Mouse (Mus musculus) limb, embryonic 15.5 days (tissue): ENCODE measurements at regions not wholly inside any gene's neighbourhood (a gene's known extent, or its start where the extent isn't known, plus 50 kb on each side); places are given as distances from the start of the nearest gene placed in this dataset.

Experiments used
- ATAC-seq: fragments of 200-750 bp; cut with Nextera tagmentation; 2 replicates; pipeline ENCODE4 v1.8.0; 2017; ENCODE audit warnings: low read depth, moderate TSS enrichment; ENCODE audit not compliant: insufficient number of reproducible peaks, low FRiP score, low TSS enrichment
- H3K27ac ChIP-seq: fragments of 300-500 bp; sonication (generic); 2 replicates; pipeline ENCODE4 v1.5.1; 2015; ENCODE audit warnings: moderate library complexity, mild to moderate bottlenecking, inconsistent platforms
- H3K27me3 ChIP-seq: fragments of 300-500 bp; sonication (generic); 2 replicates; pipeline ENCODE4 v1.6.1; 2015; ENCODE audit warnings: inconsistent platforms
- H3K36me3 ChIP-seq: fragments of 300-500 bp; sonication (generic); 2 replicates; pipeline ENCODE4 v1.6.1; 2015; ENCODE audit warnings: inconsistent platforms
- H3K4me1 ChIP-seq: fragments of 300-500 bp; sonication (generic); 2 replicates; pipeline ENCODE4 v1.6.1; 2015; ENCODE audit warnings: inconsistent platforms
- H3K4me2 ChIP-seq: fragments of 300-500 bp; sonication (generic); 2 replicates; pipeline ENCODE4 v1.6.1; 2015; ENCODE audit warnings: mild to moderate bottlenecking, inconsistent platforms
- H3K4me3 ChIP-seq: fragments of 300-500 bp; sonication (generic); 2 replicates; pipeline ENCODE4 v1.5.1; 2015; ENCODE audit warnings: mild to moderate bottlenecking, inconsistent platforms
- H3K9ac ChIP-seq: fragments of 300-500 bp; sonication (generic); 2 replicates; pipeline ENCODE4 v1.6.1; 2015; ENCODE audit warnings: inconsistent platforms
- H3K9me3 ChIP-seq: fragments of 300-500 bp; sonication (generic); 2 replicates; pipeline ENCODE4 v1.6.1; 2016; ENCODE audit warnings: inconsistent platforms
- WGBS: fragments of 180-500 bp; shearing (Covaris S2); methylation state at CpG from one replicate; pipeline ENCODE4 v1.1.7; 2015; 5-methylcytosine and 5-hydroxymethylcytosine counted together

- Histone ChIP-seq H3K27ac (no peak overlapping the region), H3K9me3 (no peaks in the 10 kb centered on the region), H3K9ac (no peak overlapping the region), H3K4me3 (no peak overlapping the region), H3K36me3 (no peaks in the 10 kb centered on the region), H3K27me3 (peaks cover 30% of the 10 kb centered on the region), H3K4me1 (peaks cover 9% of the 10 kb centered on the region), H3K4me2 (no peak overlapping the region)
- ATAC-seq = no peak
- WGBS = 38% methylated on average over 25 of the region's 25 CpGs
These were observed 77.9 kb upstream of the Nkx1-1 start for GRCm38 (mm10) chr5:33511529-33512252.

DNA sequence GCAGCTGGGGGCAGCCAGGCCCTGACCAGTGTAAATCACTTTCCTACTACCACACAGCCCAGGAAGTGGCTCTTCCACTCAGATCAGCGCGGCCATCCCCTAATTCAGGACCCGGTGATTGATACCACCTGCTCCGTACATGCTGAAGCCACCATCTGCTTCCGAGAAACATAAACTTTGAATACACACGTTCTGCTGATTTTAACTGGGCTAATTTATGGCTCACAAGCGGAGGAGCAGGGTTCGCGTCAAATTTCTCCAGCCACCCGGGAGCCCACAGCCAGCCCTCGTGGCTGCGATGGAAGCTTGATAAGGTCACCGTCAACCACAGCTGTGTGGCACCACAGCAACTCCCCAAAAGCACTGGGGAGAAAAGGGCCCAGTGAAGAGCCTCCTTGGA, 72.0 kb upstream of the Nkx1-1 start:
- 11% methylated on average over 13 of the region's 13 CpGs for WGBS
- Histone ChIP-seq H3K9ac (no peak overlapping the region), H3K27ac (no peak overlapping the region), H3K4me1 (peaks cover 25% of the 10 kb centered on the region), H3K4me3 (no peak overlapping the region), H3K4me2 (no peak overlapping the region), H3K27me3 (peaks cover 44% of the 10 kb centered on the region), H3K9me3 (no peaks in the 10 kb centered on the region), H3K36me3 (no peaks in the 10 kb centered on the region)
- no peak for ATAC-seq

- Histone ChIP-seq H3K36me3 (no peaks in the 10 kb centered on the region), H3K27ac (no peak overlapping the region), H3K4me3 (no peak overlapping the region), H3K27me3 (peaks cover 54% of the 10 kb centered on the region), H3K9me3 (no peaks in the 10 kb centered on the region), H3K4me1 (peaks cover 25% of the 10 kb centered on the region), H3K9ac (no peak overlapping the region), H3K4me2 (no peak overlapping the region)
- ATAC-seq = no peak
- WGBS = 33% methylated on average over 23 of the region's 23 CpGs
These were observed 68.1 kb upstream of the Nkx1-1 start for GRCm38 (mm10) chr5:33501735-33502495.

GRCm38 (mm10) chr5:33501211-33501610, 67.4 kb upstream of the Nkx1-1 start:
- Histone ChIP-seq H3K9me3 (no peaks in the 10 kb centered on the region), H3K27ac (no peak overlapping the region), H3K4me1 (peaks cover 22% of the 10 kb centered on the region), H3K4me3 (no peak overlapping the region), H3K9ac (no peak overlapping the region), H3K36me3 (no peaks in the 10 kb centered on the region), H3K27me3 (peaks cover 57% of the 10 kb centered on the region), H3K4me2 (no peak overlapping the region)
- no peak for ATAC-seq
- WGBS = 43% methylated on average over 7 of the region's 7 CpGs

GRCm38 (mm10) chr5:33495900-33496529, 62.2 kb upstream of the Nkx1-1 start:
- H3K27me3 ChIP-seq = peaks cover 38% of the 10 kb centered on the region
- 0 out of 2 replicates have a peak, but pooled peaks cover 1% of the 10 kb centered on the region for H3K4me1 ChIP-seq
- ATAC-seq = no peak

GRCm38 (mm10) chr5:33495276-33495675, 61.5 kb upstream of the Nkx1-1 start:
- Histone ChIP-seq H3K4me1 (no peaks in the 10 kb centered on the region), H3K36me3 (no peaks in the 10 kb centered on the region), H3K9ac (no peak overlapping the region), H3K27me3 (peaks cover 34% of the 10 kb centered on the region), H3K4me3 (no peak overlapping the region), H3K4me2 (no peak overlapping the region), H3K9me3 (no peaks in the 10 kb centered on the region), H3K27ac (no peak overlapping the region)
- WGBS = 25% methylated on average over 6 of the region's 6 CpGs
- ATAC-seq = no peak

More at GRCm38 (mm10) chr5:33495900-33496529, 62.2 kb upstream of the Nkx1-1 start:
- H3K27ac ChIP-seq = no peak overlapping the region
- H3K9me3 ChIP-seq = no peaks in the 10 kb centered on the region
- H3K4me3 ChIP-seq = no peak overlapping the region
- no peaks in the 10 kb centered on the region for H3K36me3 ChIP-seq
- 18% methylated on average over 6 of the region's 6 CpGs for WGBS
- H3K4me2 ChIP-seq = no peak overlapping the region
- H3K9ac ChIP-seq = no peak overlapping the region

GRCm38 (mm10) chr5:33492604-33493315, 59.0 kb upstream of the Nkx1-1 start:
- no peak overlapping the region for H3K27ac ChIP-seq
- no peak for ATAC-seq
- H3K36me3 ChIP-seq = no peaks in the 10 kb centered on the region
- no peaks in the 10 kb centered on the region for H3K9me3 ChIP-seq
- 84% methylated on average over 11 of the region's 11 CpGs for WGBS
- no peak overlapping the region for H3K9ac ChIP-seq
- peaks cover 23% of the 10 kb centered on the region for H3K27me3 ChIP-seq
- H3K4me1 ChIP-seq = peaks cover 2% of the 10 kb centered on the region; the same call in 1 of the 2 replicates
- H3K4me3 ChIP-seq = no peak overlapping the region
- no peak overlapping the region for H3K4me2 ChIP-seq

DNA sequence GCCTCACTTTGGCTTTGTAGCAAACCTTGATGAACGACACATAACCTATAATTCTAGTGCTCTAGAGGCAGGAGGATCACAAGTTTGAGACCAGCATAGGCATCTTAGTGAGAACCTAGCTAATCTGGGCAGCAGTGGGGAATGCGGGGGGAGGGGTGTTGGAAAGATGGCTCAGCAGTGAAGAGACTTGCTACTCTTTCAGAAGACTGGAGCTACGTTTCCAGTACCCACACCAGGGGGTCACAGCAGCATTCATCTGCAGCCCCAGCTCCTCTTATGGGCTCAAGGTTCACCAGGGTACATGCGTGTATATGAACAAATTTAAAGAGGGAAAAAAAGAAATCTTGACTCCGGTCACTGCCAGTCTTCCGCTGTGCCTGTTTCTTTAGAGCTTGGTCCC, 55.5 kb upstream of the Nkx1-1 start:
- ATAC-seq = no peak
- Histone ChIP-seq H3K9me3 (no peaks in the 10 kb centered on the region), H3K4me1 (peaks cover 2% of the 10 kb centered on the region; the same call in 1 of the 2 replicates), H3K27me3 (0 out of 2 replicates have a peak, but pooled peaks cover 4% of the 10 kb centered on the region), H3K9ac (no peak overlapping the region), H3K4me2 (no peak overlapping the region), H3K27ac (no peak overlapping the region), H3K4me3 (no peak overlapping the region), H3K36me3 (no peaks in the 10 kb centered on the region)
- WGBS = 73% methylated on average over 6 of the region's 6 CpGs

DNA sequence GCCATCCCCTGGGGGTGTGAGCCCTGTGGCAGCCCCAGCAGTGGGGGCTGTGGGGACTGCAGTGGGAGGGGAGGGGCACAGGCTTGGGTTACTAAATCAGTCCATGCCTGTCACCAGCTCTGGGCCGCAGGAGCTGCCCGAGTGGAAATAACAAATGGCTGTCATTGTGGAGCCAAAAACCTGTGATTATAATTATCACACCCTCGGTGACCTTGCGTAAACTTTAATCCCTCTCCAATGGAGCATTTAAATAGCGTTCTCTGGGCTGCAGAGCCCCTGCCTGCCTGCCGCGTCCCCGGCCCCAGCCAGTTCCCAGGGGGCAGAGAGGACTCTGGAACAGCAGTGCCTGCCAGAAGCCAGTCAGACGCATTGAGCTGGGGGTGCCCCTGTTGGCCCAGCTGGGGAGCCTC, 54.4 kb upstream of the Nkx1-1 start:
- 5% methylated on average over 9 of the region's 9 CpGs for WGBS
- no peak overlapping the region for H3K9ac ChIP-seq
- no peaks in the 10 kb centered on the region for H3K9me3 ChIP-seq

DNA sequence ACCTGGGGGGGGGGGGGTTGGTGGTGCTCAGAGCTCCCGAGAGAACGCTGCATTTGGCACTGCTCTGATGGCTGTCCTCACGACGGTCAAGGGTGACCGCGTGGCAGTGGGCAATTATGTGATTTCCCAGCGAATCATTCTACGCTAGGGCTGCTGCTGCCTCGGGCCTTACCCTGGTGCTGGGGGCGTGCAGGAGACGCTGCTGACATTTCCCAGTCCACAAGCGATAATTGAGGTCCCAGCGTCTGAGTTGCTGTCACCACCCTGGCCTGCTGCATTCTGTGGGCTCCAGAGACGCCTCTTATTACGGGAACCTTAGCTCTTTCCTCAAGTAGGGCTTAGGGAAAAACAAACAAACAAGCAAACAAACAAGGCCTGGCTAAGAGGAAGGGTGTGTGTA, 52.0 kb upstream of the Nkx1-1 start:
- H3K9ac ChIP-seq = no peak overlapping the region
- no peak overlapping the region for H3K4me3 ChIP-seq
- peaks cover 15% of the 10 kb centered on the region; the same call in 1 of the 2 replicates for H3K27me3 ChIP-seq
- 39% methylated on average over 15 of the region's 15 CpGs for WGBS
- ATAC-seq = no peak
- H3K4me1 ChIP-seq = peaks cover 6% of the 10 kb centered on the region; the same call in 1 of the 2 replicates
- H3K4me2 ChIP-seq = no peak overlapping the region
- no peak overlapping the region for H3K27ac ChIP-seq
- no peaks in the 10 kb centered on the region for H3K9me3 ChIP-seq
- no peaks in the 10 kb centered on the region for H3K36me3 ChIP-seq

More for the DNA sequence above, 54.4 kb upstream of the Nkx1-1 start:
- H3K4me2 ChIP-seq = no peak overlapping the region
- no peak overlapping the region for H3K4me3 ChIP-seq
- H3K4me1 ChIP-seq = peaks cover 2% of the 10 kb centered on the region; the same call in 1 of the 2 replicates
- no peak for ATAC-seq
- no peak overlapping the region for H3K27ac ChIP-seq
- H3K36me3 ChIP-seq = no peaks in the 10 kb centered on the region
- H3K27me3 ChIP-seq = 0 out of 2 replicates have a peak, but pooled peaks cover 4% of the 10 kb centered on the region
